In genomic region chr19:44554490-44554860, GRCm38 (mm10) we compare ENCODE assay signal across 8 mouse cellular contexts. TPM values are rescaled to one million over a fixed set of nuclear protein-coding genes. Genes with fewer than 3 reads are reported as not detected.
DNase-seq lines count a peak whose midpoint lies in the region; ATAC-seq and TF ChIP-seq lines count a peak whose summit lies in the region.

No protein-coding gene starts in this region.

- no peaks in the 10 kb centered on the region for H3K9me3 ChIP-seq in hindbrain, embryonic 14.5 days (ENCODE audit: control insufficient read depth, low read length)
- H3K9me3 ChIP-seq in midbrain, embryonic 13.5 days, result no peaks in the 10 kb centered on the region

- peak overlapping the region; percentile 88 for H3K9ac ChIP-seq in hindbrain, embryonic 14.5 days
- peak overlapping the region; percentile 92 for H3K9ac ChIP-seq in midbrain, embryonic 13.5 days (replicated peaks)

- H3K4me2 ChIP-seq in hindbrain, embryonic 14.5 days (replicated peaks), result peak overlapping the region; percentile 64
- peak overlapping the region; percentile 97 for H3K4me2 ChIP-seq in midbrain, embryonic 13.5 days (replicated peaks)

- H3K27ac ChIP-seq in layer of hippocampus, adult 2 months, result peak overlapping the region; percentile 96
- H3K27ac ChIP-seq in brown adipose tissue, adult 24 weeks (replicated peaks; ENCODE audit: low read depth, low read length), result peak overlapping the region; percentile 95
- peak overlapping the region; percentile 85 for H3K27ac ChIP-seq in hindbrain, embryonic 14.5 days
- 0 out of 2 replicates have a peak overlapping the region, but pooled peaks have one; percentile 64 for H3K27ac ChIP-seq in midbrain, embryonic 13.5 days

- peaks cover 39% of the 10 kb centered on the region for H3K36me3 ChIP-seq in hindbrain, embryonic 14.5 days (replicated peaks; ENCODE audit: control insufficient read depth, insufficient read depth)
- peaks cover 41% of the 10 kb centered on the region for H3K36me3 ChIP-seq in midbrain, embryonic 13.5 days

- H3K27me3 ChIP-seq in hindbrain, embryonic 14.5 days (ENCODE audit: control insufficient read depth, insufficient read depth, low read length), result peaks cover 8% of the 10 kb centered on the region; the same call in 1 of the 2 replicates
- peaks cover 13% of the 10 kb centered on the region for H3K27me3 ChIP-seq in midbrain, embryonic 13.5 days

- H3K4me1 ChIP-seq in brown adipose tissue, adult 24 weeks (ENCODE audit: control insufficient read depth, insufficient read depth, insufficient read length, low read length), result peaks cover 7% of the 10 kb centered on the region
- H3K4me1 ChIP-seq in hindbrain, embryonic 14.5 days (replicated peaks; ENCODE audit: control insufficient read depth, insufficient read depth, low read length), result peaks cover 11% of the 10 kb centered on the region
- peaks cover 16% of the 10 kb centered on the region for H3K4me1 ChIP-seq in midbrain, embryonic 13.5 days (replicated peaks)

- no peak for TF ChIP-seq CTCF in layer of hippocampus, adult 2 months (conservative IDR thresholded peaks at IDR 0.05)

- no peak for DNase-seq in layer of hippocampus, adult 2 months (ENCODE audit: low spot score in 2 of 2)
- DNase-seq in layer of hippocampus, adult 18-20 months (ENCODE audit: low spot score in 2 of 2), result no peak
- no peak for DNase-seq in hindbrain, embryonic 14.5 days (ENCODE audit: low spot score)
- DNase-seq in right cerebral cortex, postnatal 25 days, result no peak
- no peak for DNase-seq in thymus, postnatal 10 days (ENCODE audit: low spot score in 2 of 2)
- DNase-seq in spleen, postnatal 4 days (ENCODE audit: low spot score in 2 of 2), result no peak

- no peak for ATAC-seq in hindbrain, embryonic 14.5 days (ENCODE audit: low FRiP score)
- ATAC-seq in midbrain, embryonic 13.5 days, result no peak; the same call in 1 of the 2 replicates

- WGBS in hindbrain, embryonic 14.5 days, result 7% methylated on average over 8 of the region's 8 CpGs
- 4% methylated on average over 8 of the region's 8 CpGs for WGBS in midbrain, embryonic 13.5 days

- peak overlapping the region; percentile 85 for H3K4me3 ChIP-seq in layer of hippocampus, adult 2 months
- peak overlapping the region; percentile 76 for H3K4me3 ChIP-seq in brown adipose tissue, adult 24 weeks (ENCODE audit: insufficient read depth, low read depth, low read length)
- H3K4me3 ChIP-seq in hindbrain, embryonic 14.5 days (replicated peaks; ENCODE audit: low read length), result peak overlapping the region; percentile 82
- peak overlapping the region; percentile 87 for H3K4me3 ChIP-seq in midbrain, embryonic 13.5 days (replicated peaks)

RNA-seq across cellular contexts. Expression of gene Ndufb8, which starts 0.8 kb away (rescaled TPM):
- total RNA-seq in layer of hippocampus, adult 2 months (2021), result 100 to 1,000 TPM; 349 to 378 TPM
- 100 to 1,000 TPM; 379 to 385 TPM for total RNA-seq in layer of hippocampus, adult 18-20 months (2021)
- polyA plus RNA-seq in brown adipose tissue, adult 24 weeks (2012; ENCODE audit: insufficient read depth, insufficient read length, missing spikeins), result 2,301 and 2,740 TPM in 2 replicates
- 724 and 765 TPM in 2 replicates for polyA plus RNA-seq in hindbrain, embryonic 14.5 days (2014; fragmentation: Nextera tagmentation; extraction: Ambion mirVana)
- polyA plus RNA-seq in midbrain, embryonic 13.5 days (2015; fragmentation: Nextera tagmentation; extraction: Ambion mirVana), result 546 and 548 TPM in 2 replicates

RNA-seq across cellular contexts. Expression of gene Gm20538, which starts 1.8 kb away (rescaled TPM):
- not detected for total RNA-seq in layer of hippocampus, adult 2 months (2021)
- total RNA-seq in layer of hippocampus, adult 18-20 months (2021), result not detected
- not detected in 2 replicates for polyA plus RNA-seq in brown adipose tissue, adult 24 weeks (2012; ENCODE audit: insufficient read depth, insufficient read length, missing spikeins)
- not detected in 2 replicates for polyA plus RNA-seq in hindbrain, embryonic 14.5 days (2014; fragmentation: Nextera tagmentation; extraction: Ambion mirVana)
- polyA plus RNA-seq in midbrain, embryonic 13.5 days (2015; fragmentation: Nextera tagmentation; extraction: Ambion mirVana), result not detected in 2 replicates

RNA-seq across cellular contexts. Expression of gene Hif1an, which starts 8.2 kb away (rescaled TPM):
- total RNA-seq in layer of hippocampus, adult 2 months (2021), result 10 to 100 TPM; 32.7 to 33.6 TPM
- total RNA-seq in layer of hippocampus, adult 18-20 months (2021), result 10 to 100 TPM; 30.3 to 34.3 TPM
- polyA plus RNA-seq in brown adipose tissue, adult 24 weeks (2012; ENCODE audit: insufficient read depth, insufficient read length, missing spikeins), result 9.3 and 11.1 TPM in 2 replicates
- polyA plus RNA-seq in hindbrain, embryonic 14.5 days (2014; fragmentation: Nextera tagmentation; extraction: Ambion mirVana), result 19.3 and 20.6 TPM in 2 replicates
- polyA plus RNA-seq in midbrain, embryonic 13.5 days (2015; fragmentation: Nextera tagmentation; extraction: Ambion mirVana), result 32.6 and 33.7 TPM in 2 replicates

RNA-seq across cellular contexts. Expression of gene Sec31b, which starts 8.8 kb away (rescaled TPM):
- under 1 TPM; 0.12 to 0.67 TPM for total RNA-seq in layer of hippocampus, adult 2 months (2021)
- under 1 TPM; 0.27 to 0.28 TPM for total RNA-seq in layer of hippocampus, adult 18-20 months (2021)
- polyA plus RNA-seq in brown adipose tissue, adult 24 weeks (2012; ENCODE audit: insufficient read depth, insufficient read length, missing spikeins), result 4.6 and 5.7 TPM in 2 replicates
- polyA plus RNA-seq in hindbrain, embryonic 14.5 days (2014; fragmentation: Nextera tagmentation; extraction: Ambion mirVana), result 0.21 and 0.25 TPM in 2 replicates
- polyA plus RNA-seq in midbrain, embryonic 13.5 days (2015; fragmentation: Nextera tagmentation; extraction: Ambion mirVana), result 0.17 and 0.41 TPM in 2 replicates
